Mouse (Mus musculus): ENCODE results near the gene Rgs7. TPM values are rescaled to one million over a fixed set of nuclear protein-coding genes. Genes with fewer than 3 reads are reported as not detected.

Gene Rgs7
- total RNA-seq, 2 experiments from 2014 or later = 0.15 to 0.20 TPM

- intact Hi-C loops (cut with DNase I) = no loop called here
- no peak for DNase-seq
Measured at GRCm38 (mm10) chr1:175319205-175319604, 173.1 kb downstream of the Rgs7 start.

GRCm38 (mm10) chr1:175317264-175317663, 175.0 kb downstream of the Rgs7 start:
- intact Hi-C loops (cut with DNase I) = no loop called here
- DNase-seq = no peak

- intact Hi-C loops (cut with DNase I) = no loop called here
Measured at GRCm38 (mm10) chr1:175307604-175308003, 184.7 kb downstream of the Rgs7 start.

GRCm38 (mm10) chr1:175300895-175301294, 191.4 kb downstream of the Rgs7 start:
- intact Hi-C loops (cut with DNase I) = no loop called here
- no peak for DNase-seq

More at GRCm38 (mm10) chr1:175307604-175308003, 184.7 kb downstream of the Rgs7 start:
- no peak for DNase-seq

GRCm38 (mm10) chr1:175300404-175300803, 191.9 kb downstream of the Rgs7 start:
- intact Hi-C loops (cut with DNase I) = no loop called here
- no peak for DNase-seq

GRCm38 (mm10) chr1:175299603-175300397, 192.5 kb downstream of the Rgs7 start:
- intact Hi-C loops (cut with DNase I) = no loop called here
- DNase-seq = no peak

- intact Hi-C loops (cut with DNase I) = no loop called here
- no peak for DNase-seq
Measured at GRCm38 (mm10) chr1:175296906-175297305, 195.4 kb downstream of the Rgs7 start.

GRCm38 (mm10) chr1:175290072-175290471, 202.2 kb downstream of the Rgs7 start:
- intact Hi-C loops (cut with DNase I) = no loop called here
- DNase-seq = no peak

GRCm38 (mm10) chr1:175262341-175262740, 230.0 kb downstream of the Rgs7 start:
- no peak for DNase-seq
- intact Hi-C loops (cut with DNase I) = no loop called here

- DNase-seq = no peak
- intact Hi-C loops (cut with DNase I) = no loop called here
Measured at GRCm38 (mm10) chr1:175259374-175259773, 232.9 kb downstream of the Rgs7 start.

- DNase-seq = no peak
- intact Hi-C loops (cut with DNase I) = no loop called here
Measured at GRCm38 (mm10) chr1:175255224-175255623, 237.1 kb downstream of the Rgs7 start.

- intact Hi-C loops (cut with DNase I) = no loop called here
- no peak for DNase-seq
Measured at GRCm38 (mm10) chr1:175254724-175255123, 237.6 kb downstream of the Rgs7 start.

GRCm38 (mm10) chr1:175242135-175242534, 250.2 kb downstream of the Rgs7 start:
- DNase-seq = no peak
- intact Hi-C loops (cut with DNase I) = no loop called here

- no peak for DNase-seq
- intact Hi-C loops (cut with DNase I) = no loop called here
Measured at GRCm38 (mm10) chr1:175240137-175240536, 252.2 kb downstream of the Rgs7 start.

- intact Hi-C loops (cut with DNase I) = no loop called here
- no peak for DNase-seq
Measured at GRCm38 (mm10) chr1:175221593-175222500, 270.5 kb downstream of the Rgs7 start.

GRCm38 (mm10) chr1:175219563-175219962, 272.7 kb downstream of the Rgs7 start:
- no peak for DNase-seq
- intact Hi-C loops (cut with DNase I) = no loop called here

- intact Hi-C loops (cut with DNase I) = no loop called here
- DNase-seq = no peak
Measured at GRCm38 (mm10) chr1:175207004-175207403, 285.3 kb downstream of the Rgs7 start.

- intact Hi-C loops (cut with DNase I) = no loop called here
- no peak for DNase-seq
Measured at GRCm38 (mm10) chr1:175205633-175206032, 286.7 kb downstream of the Rgs7 start.

- intact Hi-C loops (cut with DNase I) = no loop called here
- DNase-seq = no peak
Measured at GRCm38 (mm10) chr1:175203544-175203943, 288.8 kb downstream of the Rgs7 start.

- no peak for DNase-seq
- intact Hi-C loops (cut with DNase I) = no loop called here
Measured at GRCm38 (mm10) chr1:175202902-175203301, 289.4 kb downstream of the Rgs7 start.

- intact Hi-C loops (cut with DNase I) = no loop called here
- DNase-seq = no peak
Measured at GRCm38 (mm10) chr1:175198881-175199280, 293.4 kb downstream of the Rgs7 start.
